Mouse (Mus musculus) heart, embryonic 11.5 days (tissue): Measurements from ENCODE around the gene Tst. TPM values are rescaled to one million over a fixed set of nuclear protein-coding genes. Genes with fewer than 3 reads are reported as not detected.

Source experiments
- ATAC-seq: fragments of 200-750 bp; cut with Nextera tagmentation; replicated peaks from 2 replicates; pipeline ENCODE4 v1.8.0; 2017; ENCODE audit warnings: moderate library complexity; ENCODE audit not compliant: insufficient number of reproducible peaks, low FRiP score, low TSS enrichment
- H3K27ac ChIP-seq: fragments of 300-500 bp; sonication (generic); 2 replicates; pipeline ENCODE4 v1.5.1; 2014; ENCODE audit warnings: mild to moderate bottlenecking, low read depth, low read length
- H3K27me3 ChIP-seq: fragments of 300-500 bp; sonication (generic); 2 replicates; pipeline ENCODE4 v1.6.1; 2014; ENCODE audit warnings: mild to moderate bottlenecking, low read length, mixed read lengths; ENCODE audit not compliant: control insufficient read depth, insufficient read depth
- H3K36me3 ChIP-seq: fragments of 300-500 bp; sonication (generic); 2 replicates; pipeline ENCODE4 v1.6.1; 2014; ENCODE audit warnings: mild to moderate bottlenecking, low read length, moderate library complexity, mixed read lengths; ENCODE audit not compliant: control insufficient read depth, insufficient read depth
- H3K4me1 ChIP-seq: fragments of 300-500 bp; sonication (generic); 2 replicates; pipeline ENCODE4 v1.6.1; 2014; ENCODE audit warnings: low read length; ENCODE audit not compliant: control insufficient read depth, insufficient read depth
- H3K4me2 ChIP-seq: fragments of 300-500 bp; sonication (generic); 2 replicates; pipeline ENCODE4 v1.6.1; 2014; ENCODE audit warnings: mild to moderate bottlenecking, moderate library complexity
- H3K4me3 ChIP-seq: fragments of 300-500 bp; sonication (generic); 2 replicates; pipeline ENCODE4 v1.5.1; 2014; ENCODE audit warnings: low read depth, low read length
- H3K9ac ChIP-seq: fragments of 300-500 bp; sonication (generic); 2 replicates; pipeline ENCODE4 v1.6.1; 2014; ENCODE audit warnings: mild to moderate bottlenecking, low read depth, low read length, moderate library complexity
- H3K9me3 ChIP-seq: fragments of 300-500 bp; sonication (generic); replicated peaks from 2 replicates; pipeline ENCODE4 v1.6.1; 2016; ENCODE audit warnings: low read length; ENCODE audit not compliant: control insufficient read depth
- WGBS: fragments of 180-500 bp; shearing (Covaris S2); extraction: QIAGEN DNeasy Blood & Tissue Kit; methylation state at CpG from one replicate; pipeline ENCODE4 v1.1.7; 2014; ENCODE audit not compliant: insufficient replicate concordance; 5-methylcytosine and 5-hydroxymethylcytosine counted together
- polyA plus RNA-seq: library from polyadenylated mRNA; unstranded; fragments of >200 nt; fragmentation: Nextera tagmentation; extraction: Ambion mirVana; gene quantifications from 2 replicates; pipeline ENCODE4 v1.2.1, GENCODE M21; 2014

The Tst gene
- polyA plus RNA-seq, 1 experiment from 2014 or later = 13.5 TPM

GRCm38 (mm10) chr15:78447121-78447520 lies 41.4 kb upstream of the Tst start:
- no peak for ATAC-seq
- Histone ChIP-seq H3K9me3 (no peaks in the 10 kb centered on the region), H3K36me3 (no peaks in the 10 kb centered on the region), H3K4me2 (no peak overlapping the region), H3K27me3 (peaks cover 4% of the 10 kb centered on the region; the same call in 1 of the 2 replicates), H3K4me3 (no peak overlapping the region), H3K27ac (no peak overlapping the region), H3K9ac (no peak overlapping the region), H3K4me1 (peaks cover 28% of the 10 kb centered on the region)
- 40% methylated on average over 7 of the region's 7 CpGs for WGBS

DNA sequence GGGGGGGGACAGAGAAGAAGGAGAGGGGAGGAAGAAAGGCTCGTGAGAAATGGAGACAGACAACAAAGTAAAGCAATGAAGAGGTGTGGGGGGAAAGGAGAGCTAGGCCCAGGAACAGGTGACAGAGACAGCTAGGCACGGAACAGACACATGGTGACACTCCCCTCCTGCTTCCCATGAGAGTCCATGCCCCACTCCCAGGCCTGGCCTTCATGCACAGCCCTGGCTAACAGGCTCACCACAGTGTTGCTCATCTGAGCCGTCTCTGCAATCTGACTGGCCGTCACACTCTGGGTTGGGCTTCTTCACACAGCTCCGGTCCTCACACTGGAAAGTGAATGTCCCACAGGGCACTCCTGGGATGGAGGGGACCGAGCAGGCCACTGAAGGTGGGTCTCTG lies 38.1 kb upstream of the Tst start:
- Histone ChIP-seq H3K4me2 (no peak overlapping the region), H3K4me3 (no peak overlapping the region), H3K4me1 (peaks cover 18% of the 10 kb centered on the region), H3K27me3 (peaks cover 4% of the 10 kb centered on the region; the same call in 1 of the 2 replicates), H3K9me3 (no peaks in the 10 kb centered on the region), H3K9ac (no peak overlapping the region), H3K36me3 (no peaks in the 10 kb centered on the region), H3K27ac (no peak overlapping the region)
- 44% methylated on average over 6 of the region's 6 CpGs for WGBS
- ATAC-seq = no peak

- H3K9me3 ChIP-seq = no peaks in the 10 kb centered on the region
- no peaks in the 10 kb centered on the region for H3K36me3 ChIP-seq
- 81% methylated on average over 19 of the region's 19 CpGs for WGBS
- H3K27me3 ChIP-seq = peaks cover 4% of the 10 kb centered on the region; the same call in 1 of the 2 replicates
- H3K9ac ChIP-seq = no peak overlapping the region
- no peak for ATAC-seq
- H3K4me3 ChIP-seq = no peak overlapping the region
- H3K4me2 ChIP-seq = no peak overlapping the region
- no peak overlapping the region for H3K27ac ChIP-seq
- H3K4me1 ChIP-seq = peaks cover 20% of the 10 kb centered on the region
These were observed 36.5 kb upstream of the Tst start for GRCm38 (mm10) chr15:78442231-78442630.

GRCm38 (mm10) chr15:78438973-78439372 lies 33.3 kb upstream of the Tst start:
- Histone ChIP-seq H3K4me1 (peaks cover 27% of the 10 kb centered on the region), H3K9me3 (no peaks in the 10 kb centered on the region), H3K4me3 (no peak overlapping the region), H3K27me3 (peaks cover 10% of the 10 kb centered on the region), H3K27ac (no peak overlapping the region), H3K4me2 (no peak overlapping the region), H3K9ac (no peak overlapping the region), H3K36me3 (no peaks in the 10 kb centered on the region)
- no peak for ATAC-seq
- WGBS = 64% methylated on average over 9 of the region's 9 CpGs

GRCm38 (mm10) chr15:78438505-78438904 lies 32.8 kb upstream of the Tst start:
- WGBS = 57% methylated on average over 8 of the region's 8 CpGs
- H3K36me3 ChIP-seq = no peaks in the 10 kb centered on the region
- no peak overlapping the region for H3K4me3 ChIP-seq
- peaks cover 23% of the 10 kb centered on the region for H3K4me1 ChIP-seq
- no peak for ATAC-seq
- no peak overlapping the region for H3K4me2 ChIP-seq
- no peak overlapping the region for H3K27ac ChIP-seq
- no peaks in the 10 kb centered on the region for H3K9me3 ChIP-seq
- peaks cover 10% of the 10 kb centered on the region for H3K27me3 ChIP-seq
- H3K9ac ChIP-seq = no peak overlapping the region

DNA sequence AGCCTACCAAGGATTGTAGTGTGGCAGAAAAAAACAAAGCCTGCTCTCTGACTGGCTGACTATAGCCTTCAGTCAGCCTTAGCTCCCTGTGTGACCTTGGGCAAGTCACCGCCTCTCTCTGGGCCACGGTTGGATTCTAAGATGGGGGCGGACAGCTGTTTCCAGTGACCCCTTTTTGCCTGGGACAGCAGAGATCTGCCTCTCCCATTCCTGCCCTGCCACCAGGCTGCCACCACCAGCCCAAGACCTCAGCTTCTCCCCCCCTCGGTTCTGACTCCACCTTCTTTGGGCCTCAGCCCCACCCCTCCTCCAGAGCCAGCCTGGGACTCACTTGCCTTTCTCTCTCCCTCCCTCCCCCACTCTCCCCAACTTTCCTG lies 32.3 kb upstream of the Tst start:
- Histone ChIP-seq H3K4me3 (no peak overlapping the region), H3K27me3 (peaks cover 6% of the 10 kb centered on the region), H3K36me3 (no peaks in the 10 kb centered on the region), H3K27ac (no peak overlapping the region; the same call in 1 of the 2 replicates), H3K4me1 (peaks cover 22% of the 10 kb centered on the region), H3K9me3 (no peaks in the 10 kb centered on the region), H3K9ac (no peak overlapping the region), H3K4me2 (no peak overlapping the region)
- WGBS = 48% methylated on average over 4 of the region's 4 CpGs
- no peak for ATAC-seq

GRCm38 (mm10) chr15:78437237-78438017 lies 31.7 kb upstream of the Tst start:
- H3K4me2 ChIP-seq = peak overlapping the region; percentile 58
- ATAC-seq = no peak; the same call in 1 of the 2 replicates
- peak overlapping the region; percentile 54 for H3K27ac ChIP-seq
- 21% methylated on average over 23 of the region's 23 CpGs for WGBS
- no peaks in the 10 kb centered on the region for H3K36me3 ChIP-seq
- no peaks in the 10 kb centered on the region for H3K9me3 ChIP-seq
- peaks cover 6% of the 10 kb centered on the region for H3K27me3 ChIP-seq
- H3K4me3 ChIP-seq = peak overlapping the region; percentile 20
- H3K4me1 ChIP-seq = peaks cover 22% of the 10 kb centered on the region
- peak overlapping the region; percentile 50; the same call in 1 of the 2 replicates for H3K9ac ChIP-seq

GRCm38 (mm10) chr15:78436380-78437192 lies 30.9 kb upstream of the Tst start:
- H3K27ac ChIP-seq = no peak overlapping the region
- no peaks in the 10 kb centered on the region for H3K9me3 ChIP-seq
- H3K4me2 ChIP-seq = peak overlapping the region; percentile 58
- peak overlapping the region; percentile 20 for H3K4me3 ChIP-seq
- peak overlapping the region; percentile 50 for H3K9ac ChIP-seq
- H3K4me1 ChIP-seq = peaks cover 22% of the 10 kb centered on the region
- ATAC-seq = peak; percentile 23; the same call in 1 of the 2 replicates
- WGBS = 12% methylated on average over 28 of the region's 32 CpGs
- H3K27me3 ChIP-seq = peaks cover 6% of the 10 kb centered on the region
- no peaks in the 10 kb centered on the region for H3K36me3 ChIP-seq
